Mouse (Mus musculus) small intestine, adult 2 months (tissue): ENCODE measurements around the gene Alg2. TPM values are rescaled to one million over a fixed set of nuclear protein-coding genes. Genes with fewer than 3 reads are reported as not detected.

Source experiments
- H3K27ac ChIP-seq: fragments of 200-500 bp; 2 replicates; pipeline ENCODE4 v1.5.1; 2012; ENCODE audit warnings: low read depth, low read length, control low read depth, inconsistent platforms; ENCODE audit not compliant: insufficient read depth
- H3K27me3 ChIP-seq: fragments of 200-500 bp; 2 replicates; pipeline ENCODE4 v1.6.1; 2012; ENCODE audit warnings: mild to moderate bottlenecking, moderate library complexity, low read length, inconsistent platforms; ENCODE audit not compliant: control insufficient read depth, insufficient read depth
- H3K36me3 ChIP-seq: fragments of 200-500 bp; 2 replicates; pipeline ENCODE4 v1.6.1; 2012; ENCODE audit warnings: mild to moderate bottlenecking, low read length, control low read depth, inconsistent platforms; ENCODE audit not compliant: control insufficient read depth, insufficient read depth
- H3K4me1 ChIP-seq: fragments of 200-500 bp; 2 replicates; pipeline ENCODE4 v1.6.1; 2012; ENCODE audit warnings: low read length, inconsistent platforms, mixed read lengths; ENCODE audit not compliant: control insufficient read depth, insufficient read depth, insufficient read length
- H3K4me3 ChIP-seq: fragments of 200-500 bp; 2 replicates; pipeline ENCODE4 v1.5.1; 2012; ENCODE audit warnings: low read depth, mild to moderate bottlenecking, control low read depth, inconsistent platforms, low read length, moderate library complexity
- CTCF ChIP-seq: fragments of 200-500 bp; IDR thresholded peaks from 2 replicates; pipeline ENCODE4 v1.5.1; 2012; ENCODE audit warnings: low read depth, mild to moderate bottlenecking, control low read depth, inconsistent platforms, low read length, moderate library complexity, mixed read lengths; ENCODE audit not compliant: insufficient replicate concordance, insufficient read length; ENCODE audit errors: extremely low read depth
- POLR2A ChIP-seq: fragments of 200-500 bp; IDR thresholded peaks from 2 replicates; pipeline ENCODE4 v1.6.1; 2012; ENCODE audit warnings: low read depth, mild to moderate bottlenecking, control low read depth, inconsistent platforms, low read length, moderate library complexity
- WGBS: fragments of 180-500 bp; shearing (Covaris S2); methylation state at CpG from one replicate; pipeline ENCODE4 v1.1.7; 2018; 5-methylcytosine and 5-hydroxymethylcytosine counted together
- polyA plus RNA-seq: library from polyadenylated mRNA; depleted of rRNA; stranded (reverse); fragments of >200 nt; gene quantifications from 2 replicates; pipeline ENCODE4 v1.2.3, GENCODE M21; 2012; rRNA removed

The Alg2 gene
- polyA plus RNA-seq, 1 experiment = 9.6 TPM

DNA sequence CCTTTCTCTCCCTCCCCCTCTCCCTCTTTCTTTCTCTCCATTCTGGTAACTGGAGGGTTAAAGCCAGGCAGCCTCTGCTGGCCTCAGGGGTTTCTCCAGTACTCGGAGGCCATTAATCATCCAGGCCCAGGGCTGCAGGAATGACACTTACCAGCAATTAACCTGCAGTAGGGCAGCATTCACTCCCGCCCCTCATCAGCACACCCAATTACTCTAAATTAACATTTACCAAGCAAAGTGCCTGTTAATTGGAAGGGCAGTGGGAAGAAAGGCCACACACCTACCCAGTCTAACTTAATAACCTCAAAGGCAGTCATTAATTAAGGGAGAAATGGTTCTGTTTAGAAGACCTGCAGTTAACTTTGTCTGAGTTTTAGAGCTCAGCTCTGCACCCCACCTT lies 49.8 kb downstream of the Alg2 start:
- 38% methylated on average over 2 of the region's 2 CpGs for WGBS
- TF ChIP-seq CTCF (no peak), POLR2A (no peak)
- no peaks in the 10 kb centered on the region for H3K36me3 ChIP-seq

DNA sequence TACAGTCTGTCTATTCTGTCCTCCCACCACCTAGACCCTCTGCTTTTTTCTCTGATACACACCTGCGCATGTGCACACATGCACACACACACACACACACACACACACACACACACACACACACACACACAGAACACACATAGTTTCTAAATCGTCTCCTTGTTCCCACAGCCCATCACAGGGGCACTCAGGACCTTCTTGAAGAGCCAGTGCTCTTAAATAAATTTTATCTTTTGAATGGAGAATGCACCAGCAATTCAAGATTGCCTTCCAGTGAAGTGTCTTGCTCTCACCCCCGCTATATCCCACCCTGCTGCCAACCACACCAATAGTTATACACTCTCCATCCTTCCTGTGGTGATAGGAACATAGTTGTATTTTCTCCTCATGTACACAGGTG lies 51.2 kb downstream of the Alg2 start:
- H3K27ac ChIP-seq = no peak overlapping the region
- H3K4me3 ChIP-seq = no peak overlapping the region
- no peaks in the 10 kb centered on the region for H3K27me3 ChIP-seq
- WGBS = 81% methylated on average over 3 of the region's 3 CpGs
- TF ChIP-seq POLR2A = no peak
- no peaks in the 10 kb centered on the region for H3K4me1 ChIP-seq
- no peaks in the 10 kb centered on the region for H3K36me3 ChIP-seq

More for the DNA sequence above, 49.8 kb downstream of the Alg2 start:
- H3K27ac ChIP-seq = no peak overlapping the region
- no peak overlapping the region for H3K4me3 ChIP-seq
- no peaks in the 10 kb centered on the region for H3K4me1 ChIP-seq
- no peaks in the 10 kb centered on the region for H3K27me3 ChIP-seq

GRCm38 (mm10) chr4:47422194-47422593 lies 51.9 kb downstream of the Alg2 start:
- no peaks in the 10 kb centered on the region for H3K27me3 ChIP-seq
- H3K4me1 ChIP-seq = no peaks in the 10 kb centered on the region
- H3K36me3 ChIP-seq = no peaks in the 10 kb centered on the region
- no peak overlapping the region for H3K27ac ChIP-seq
- H3K4me3 ChIP-seq = no peak overlapping the region
- TF ChIP-seq POLR2A (no peak), CTCF (no peak)
- WGBS = 39% methylated on average over 3 of the region's 3 CpGs

- Histone ChIP-seq H3K4me1 (no peaks in the 10 kb centered on the region), H3K36me3 (no peaks in the 10 kb centered on the region), H3K4me3 (no peak overlapping the region), H3K27ac (no peak overlapping the region), H3K27me3 (no peaks in the 10 kb centered on the region)
- TF ChIP-seq POLR2A = no peak
- no peak for TF ChIP-seq CTCF
- WGBS = 45% methylated on average over 7 of the region's 7 CpGs
Measured at GRCm38 (mm10) chr4:47420191-47420590, 53.9 kb downstream of the Alg2 start.

DNA sequence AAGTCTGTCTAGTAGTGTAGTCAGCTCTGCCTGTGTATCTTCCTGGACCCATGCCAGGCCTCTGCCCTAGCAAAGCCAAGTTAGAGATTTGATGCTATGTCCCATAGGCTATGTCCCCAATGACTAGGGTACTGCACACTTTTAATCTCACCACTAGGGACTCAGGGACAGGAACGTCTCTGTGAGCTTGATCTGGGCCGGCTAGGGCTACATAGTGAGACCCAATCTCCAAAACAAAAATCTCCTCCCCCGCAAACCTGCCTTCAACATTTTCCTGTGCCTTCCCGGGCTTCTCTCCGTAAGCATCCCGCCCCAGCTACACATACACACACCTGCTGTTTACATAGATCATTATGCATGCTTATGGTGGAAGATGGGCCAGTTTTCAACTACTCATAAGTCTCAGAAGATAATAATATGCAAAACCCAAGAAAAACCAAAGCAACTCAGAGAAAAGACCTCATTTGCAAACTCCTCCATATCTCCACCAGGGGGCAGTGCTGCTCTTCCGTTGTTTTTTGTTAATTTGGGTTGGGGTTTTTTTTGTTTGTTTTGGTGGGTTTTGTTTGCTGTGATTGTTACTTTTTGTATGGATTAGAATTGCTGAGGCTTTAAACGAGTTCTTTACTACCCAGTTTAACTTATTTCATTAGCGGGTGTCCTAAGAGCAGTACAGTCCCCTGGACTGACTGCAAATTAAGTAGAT lies 54.7 kb downstream of the Alg2 start:
- Histone ChIP-seq H3K36me3 (no peaks in the 10 kb centered on the region), H3K27ac (no peak overlapping the region), H3K4me1 (no peaks in the 10 kb centered on the region), H3K4me3 (no peak overlapping the region), H3K27me3 (no peaks in the 10 kb centered on the region)
- no peak; the same call in 1 of the 2 replicates for TF ChIP-seq CTCF
- no peak for TF ChIP-seq POLR2A
- WGBS = 28% methylated on average over 9 of the region's 9 CpGs

DNA sequence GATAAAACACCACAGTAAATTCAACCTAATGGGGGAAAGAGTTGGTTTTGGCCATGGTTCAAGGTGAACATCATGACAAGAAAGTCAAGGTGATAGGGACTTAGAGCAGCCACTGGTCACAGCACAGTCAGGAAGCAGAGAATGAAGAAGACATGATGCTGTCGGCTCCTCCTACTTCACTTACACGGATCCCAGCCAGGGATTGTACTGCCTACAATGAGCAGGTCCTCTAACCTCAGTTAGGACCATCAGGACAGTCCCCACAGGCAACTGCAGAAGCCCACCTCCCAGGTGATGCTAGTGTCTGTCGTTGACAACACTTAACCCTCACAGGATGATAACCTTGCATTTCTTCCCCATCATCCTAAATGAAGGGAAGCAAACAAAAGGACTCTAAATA lies 56.3 kb downstream of the Alg2 start:
- TF ChIP-seq POLR2A (no peak), CTCF (no peak)
- Histone ChIP-seq H3K4me1 (no peaks in the 10 kb centered on the region), H3K36me3 (peaks cover 3% of the 10 kb centered on the region), H3K27me3 (no peaks in the 10 kb centered on the region), H3K4me3 (no peak overlapping the region), H3K27ac (no peak overlapping the region)
- 51% methylated on average over 3 of the region's 3 CpGs for WGBS

Other genes starting within 250 kb of the Alg2 start
- 0.84 and 1.7 TPM in 2 replicates for gene Tgfbr1, start 121.1 kb downstream of the Alg2 start, polyA plus RNA-seq
- 274 and 368 TPM in 2 replicates for gene Sec61b, start 325 bp upstream of the Alg2 start, polyA plus RNA-seq